Mouse (Mus musculus) neural tube, embryonic 12.5 days (tissue): ENCODE measurements around the gene Krt28. TPM values are rescaled to one million over a fixed set of nuclear protein-coding genes. Genes with fewer than 3 reads are reported as not detected.

Experiments used
- ATAC-seq: fragments of 200-750 bp; cut with Nextera tagmentation; 2 replicates; pipeline ENCODE4 v1.8.0; 2017; ENCODE audit warnings: low read depth, mild to moderate bottlenecking, moderate TSS enrichment, moderate library complexity; ENCODE audit not compliant: low FRiP score
- H3K27ac ChIP-seq: fragments of 300-500 bp; sonication (generic); 2 replicates; pipeline ENCODE4 v1.5.1; 2016
- H3K27me3 ChIP-seq: fragments of 300-500 bp; sonication (generic); replicated peaks from 2 replicates; pipeline ENCODE4 v1.6.1; 2016; ENCODE audit warnings: mild to moderate bottlenecking
- H3K36me3 ChIP-seq: fragments of 300-500 bp; sonication (generic); 2 replicates; pipeline ENCODE4 v1.6.1; 2016; ENCODE audit warnings: mild to moderate bottlenecking
- H3K4me1 ChIP-seq: fragments of 300-500 bp; sonication (generic); 2 replicates; pipeline ENCODE4 v1.6.1; 2016
- H3K4me2 ChIP-seq: fragments of 300-500 bp; sonication (generic); replicated peaks from 2 replicates; pipeline ENCODE4 v1.6.1; 2016; ENCODE audit warnings: mild to moderate bottlenecking
- H3K4me3 ChIP-seq: fragments of 300-500 bp; sonication (generic); 2 replicates; pipeline ENCODE4 v1.5.1; 2016
- H3K9ac ChIP-seq: fragments of 300-500 bp; sonication (generic); 2 replicates; pipeline ENCODE4 v1.6.1; 2016; ENCODE audit warnings: mild to moderate bottlenecking
- H3K9me3 ChIP-seq: fragments of 300-500 bp; sonication (generic); 2 replicates; pipeline ENCODE4 v1.6.1; 2016; ENCODE audit warnings: mild to moderate bottlenecking
- WGBS: fragments of 180-500 bp; shearing (Covaris S2); methylation state at CpG from one replicate; pipeline ENCODE4 v1.1.7; 2016; 5-methylcytosine and 5-hydroxymethylcytosine counted together
- polyA plus RNA-seq: library from polyadenylated mRNA; unstranded; fragments of >200 nt; fragmentation: Nextera tagmentation; extraction: Ambion mirVana; gene quantifications from 2 replicates; pipeline ENCODE4 v1.2.1, GENCODE M21; 2016

The Krt28 gene
- polyA plus RNA-seq, result 0.30 and 0.40 TPM in 2 replicates

DNA sequence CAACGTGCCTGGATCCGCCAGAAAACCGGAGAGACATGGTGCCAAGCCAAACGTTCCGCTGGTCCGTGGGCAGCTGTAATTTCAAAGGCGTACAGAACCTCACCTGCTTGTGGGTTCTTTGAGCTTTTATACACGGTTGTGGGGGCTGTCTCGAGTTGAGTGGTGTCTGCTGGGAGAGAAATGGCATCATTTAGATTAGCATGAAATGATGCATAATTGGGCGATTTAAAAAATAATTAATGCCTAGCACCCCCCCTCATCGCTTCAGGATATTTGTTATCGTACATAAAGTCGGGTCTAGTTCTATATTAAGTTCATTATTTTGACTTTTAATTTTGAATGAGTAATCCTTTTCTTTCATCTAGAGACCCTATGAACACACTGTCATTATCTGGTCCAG lies at the start of gene Krt28:
TSS of gene Krt28 (minus strand) at position 101 of the 400 bp plus-strand sequence.
- Histone ChIP-seq H3K4me3 (no peak within 1 kb of the TSS), H3K9me3 (no peaks in the 10 kb centered on the region), H3K4me1 (no peaks in the 10 kb centered on the region), H3K27ac (no peak within 1 kb of the TSS), H3K4me2 (no peak within 1 kb of the TSS), H3K27me3 (no peaks in the 10 kb centered on the region), H3K9ac (no peak within 1 kb of the TSS), H3K36me3 (no peaks in the 10 kb centered on the region)
- 88% methylated on average over 13 of the region's 13 CpGs for WGBS
- no peak for ATAC-seq

DNA sequence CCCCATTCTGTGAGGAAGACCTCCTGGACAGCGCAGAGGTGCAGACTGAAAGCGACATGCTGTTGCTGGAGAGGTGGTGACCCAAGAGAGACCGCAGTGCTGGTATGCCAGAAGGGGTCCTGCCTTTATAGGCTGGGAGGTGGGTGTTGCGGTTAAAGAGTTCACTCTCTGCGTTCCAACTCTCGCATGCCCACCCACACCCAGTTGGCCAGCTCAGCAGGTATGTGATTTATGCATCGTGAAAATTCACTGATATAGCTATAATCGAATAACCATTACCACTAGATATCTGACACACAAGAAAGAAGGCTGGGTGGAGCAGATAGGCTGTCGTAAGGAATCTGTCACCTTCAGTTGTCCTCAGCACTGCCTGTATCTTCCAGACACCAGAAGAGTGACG lies 47.5 kb upstream of the Krt28 start, which contains the start of gene Krt12:
TSS of gene Krt12 (minus strand) at position 101 of the 400 bp plus-strand sequence.
- Histone ChIP-seq H3K27me3 (no peaks in the 10 kb centered on the region), H3K4me3 (no peak within 1 kb of the TSS), H3K27ac (no peak within 1 kb of the TSS), H3K9me3 (no peaks in the 10 kb centered on the region), H3K9ac (no peak within 1 kb of the TSS), H3K4me1 (no peaks in the 10 kb centered on the region), H3K4me2 (no peak within 1 kb of the TSS), H3K36me3 (no peaks in the 10 kb centered on the region)
- no peak for ATAC-seq
- WGBS, result 87% methylated on average over 10 of the region's 10 CpGs

DNA sequence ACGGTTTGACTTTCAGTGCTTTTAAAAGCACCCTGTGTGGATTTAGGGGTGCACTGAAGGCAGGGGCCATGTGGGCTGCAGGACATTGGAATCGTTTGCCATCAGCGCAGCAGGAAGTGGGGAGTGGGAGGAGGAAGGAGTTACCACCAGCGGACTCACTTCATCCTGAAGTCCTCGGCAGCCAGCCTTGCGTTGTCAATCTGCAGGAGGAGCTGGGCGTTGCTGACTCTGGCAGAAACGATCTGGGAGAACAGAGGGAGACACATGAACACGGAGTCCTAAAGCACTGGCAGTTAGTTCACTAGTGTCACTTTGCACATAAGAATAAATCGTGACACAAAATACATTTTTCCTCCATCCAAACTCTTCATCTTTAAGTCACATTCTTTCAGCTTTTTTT lies 45.9 kb upstream of the Krt28 start:
- no peaks in the 10 kb centered on the region for H3K27me3 ChIP-seq
- H3K36me3 ChIP-seq, result no peaks in the 10 kb centered on the region
- H3K4me2 ChIP-seq, result no peak overlapping the region
- H3K27ac ChIP-seq, result no peak overlapping the region
- ATAC-seq, result no peak
- no peak overlapping the region for H3K4me3 ChIP-seq
- 62% methylated on average over 10 of the region's 10 CpGs for WGBS
- H3K4me1 ChIP-seq, result no peaks in the 10 kb centered on the region
- no peaks in the 10 kb centered on the region for H3K9me3 ChIP-seq
- H3K9ac ChIP-seq, result no peak overlapping the region

DNA sequence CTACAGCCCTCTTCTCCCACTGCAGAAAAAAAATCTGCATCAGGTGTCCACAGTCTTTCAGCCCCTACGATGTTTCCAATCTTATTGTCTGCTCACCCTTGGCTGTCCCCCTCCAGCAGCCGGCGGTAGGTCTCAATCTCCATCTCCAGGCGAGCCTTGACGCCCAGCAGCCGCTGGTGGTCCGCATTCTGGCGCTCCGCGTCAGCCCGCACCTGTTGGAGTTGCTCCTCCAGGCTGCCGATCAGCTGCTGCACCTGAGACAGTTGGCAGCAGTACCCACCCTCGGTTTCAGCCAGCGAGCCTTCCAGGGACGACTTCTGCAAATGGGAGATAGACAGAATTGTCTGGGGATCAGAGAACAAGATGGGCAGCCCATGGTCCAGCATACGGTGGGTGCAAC lies 43.1 kb upstream of the Krt28 start:
- Histone ChIP-seq H3K9ac (no peak overlapping the region), H3K36me3 (no peaks in the 10 kb centered on the region), H3K4me1 (no peaks in the 10 kb centered on the region), H3K27ac (no peak overlapping the region), H3K4me2 (no peak overlapping the region), H3K27me3 (no peaks in the 10 kb centered on the region), H3K9me3 (no peaks in the 10 kb centered on the region), H3K4me3 (no peak overlapping the region)
- 68% methylated on average over 16 of the region's 16 CpGs for WGBS
- no peak for ATAC-seq

DNA sequence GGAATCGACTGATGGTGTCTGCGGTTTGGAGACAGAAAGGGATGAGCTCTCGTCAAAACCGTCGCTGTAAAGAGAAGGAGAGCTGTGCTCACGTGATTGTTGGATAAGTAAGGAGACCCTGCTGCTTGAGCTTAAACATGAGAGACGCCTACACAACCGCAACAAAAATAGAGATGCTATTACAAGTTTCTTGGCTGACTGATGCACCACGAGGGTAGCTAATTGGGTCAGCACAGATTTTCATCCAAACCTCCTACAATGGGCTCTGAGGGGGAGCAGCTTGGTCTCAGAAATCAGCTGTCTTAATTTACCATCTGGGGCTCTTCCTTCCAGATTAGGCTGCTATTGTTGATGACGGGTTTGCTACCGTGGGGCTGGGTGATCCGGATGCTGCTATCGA lies 42.2 kb upstream of the Krt28 start:
- no peaks in the 10 kb centered on the region for H3K9me3 ChIP-seq
- no peaks in the 10 kb centered on the region for H3K4me1 ChIP-seq
- no peak overlapping the region for H3K27ac ChIP-seq
- no peak overlapping the region for H3K4me3 ChIP-seq
- WGBS, result 87% methylated on average over 13 of the region's 13 CpGs
- H3K4me2 ChIP-seq, result no peak overlapping the region
- H3K9ac ChIP-seq, result no peak overlapping the region
- no peak for ATAC-seq
- H3K36me3 ChIP-seq, result no peaks in the 10 kb centered on the region
- no peaks in the 10 kb centered on the region for H3K27me3 ChIP-seq

DNA sequence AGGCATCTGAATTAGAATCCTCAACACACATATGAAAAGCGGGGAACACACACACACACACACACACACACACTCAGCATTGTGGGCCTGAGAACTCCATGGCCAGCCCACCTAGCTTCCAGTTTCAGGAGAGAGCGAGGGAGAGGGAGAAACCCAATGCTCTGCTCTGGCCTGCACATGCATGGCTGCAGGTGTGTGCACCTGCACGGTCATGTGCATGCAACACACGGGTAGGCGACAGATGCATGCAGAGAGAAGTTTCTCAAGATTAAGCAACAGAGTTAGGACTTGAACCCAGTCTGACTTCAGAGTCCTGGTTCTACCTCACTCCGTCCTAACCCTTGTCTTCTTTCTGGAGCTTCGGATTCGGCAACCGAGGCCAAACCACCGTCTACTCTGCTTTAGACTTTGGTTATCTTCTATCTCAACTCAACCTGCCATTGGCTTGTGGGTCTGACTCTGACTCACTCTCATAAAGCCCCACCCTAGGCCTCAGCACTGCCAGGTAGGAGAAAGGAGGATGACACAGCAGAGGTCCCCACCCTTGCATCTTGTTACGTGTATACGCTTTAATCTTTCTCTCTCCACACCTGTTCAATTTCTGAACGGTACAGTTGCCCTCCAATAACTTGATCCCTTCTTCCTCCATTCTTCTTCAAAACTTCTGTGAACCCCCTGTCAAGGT lies 39.9 kb upstream of the Krt28 start:
- Histone ChIP-seq H3K36me3 (no peaks in the 10 kb centered on the region), H3K9ac (no peak overlapping the region), H3K4me2 (no peak overlapping the region), H3K4me3 (no peak overlapping the region), H3K4me1 (no peaks in the 10 kb centered on the region), H3K9me3 (no peaks in the 10 kb centered on the region), H3K27me3 (no peaks in the 10 kb centered on the region), H3K27ac (no peak overlapping the region)
- 92% methylated on average over 13 of the region's 13 CpGs for WGBS
- no peak for ATAC-seq

DNA sequence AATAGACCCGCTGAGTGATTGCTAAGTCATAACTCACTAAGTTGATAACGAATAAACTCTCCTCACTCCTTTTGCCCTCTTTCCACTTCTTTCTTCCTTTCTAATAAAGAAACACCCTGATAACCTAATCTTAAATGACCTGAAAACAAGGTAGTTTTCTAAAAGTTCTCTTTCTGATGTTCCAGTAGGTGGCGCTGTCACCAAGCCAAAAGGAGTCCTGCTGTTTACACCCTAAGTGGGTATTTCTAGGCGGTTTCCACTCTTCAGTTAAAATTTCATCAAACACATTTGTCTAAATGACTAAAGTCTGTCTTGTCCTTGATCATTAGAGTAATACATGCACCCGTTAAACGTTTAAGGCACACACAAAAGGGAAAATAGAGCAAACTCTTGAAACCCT lies 38.5 kb upstream of the Krt28 start:
- Histone ChIP-seq H3K9ac (no peak overlapping the region), H3K27ac (no peak overlapping the region), H3K27me3 (no peaks in the 10 kb centered on the region), H3K4me1 (no peaks in the 10 kb centered on the region), H3K36me3 (no peaks in the 10 kb centered on the region), H3K4me3 (no peak overlapping the region), H3K9me3 (no peaks in the 10 kb centered on the region), H3K4me2 (no peak overlapping the region)
- WGBS, result 25% methylated on average over 6 of the region's 6 CpGs
- no peak for ATAC-seq

DNA sequence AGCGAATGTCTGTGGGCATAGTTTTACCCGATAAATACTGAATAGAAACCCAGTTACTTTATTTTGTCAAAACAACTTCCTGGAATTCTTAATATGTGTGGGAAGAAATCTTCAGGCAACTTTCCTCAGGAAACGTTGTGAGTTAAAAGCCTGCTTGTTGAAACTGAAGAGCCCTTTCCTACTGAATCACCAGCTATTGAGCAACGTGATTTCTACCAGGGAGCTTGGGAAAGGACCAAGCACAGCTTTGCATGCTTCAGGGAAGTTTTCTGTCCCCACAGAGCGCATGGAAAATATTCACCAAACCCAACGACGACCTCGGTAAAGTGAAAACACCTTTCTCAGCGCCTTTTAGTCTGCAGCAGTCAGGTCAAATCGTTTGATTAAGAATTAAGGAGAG lies 31.5 kb upstream of the Krt28 start:
- no peak overlapping the region for H3K9ac ChIP-seq
- ATAC-seq, result no peak
- H3K9me3 ChIP-seq, result no peaks in the 10 kb centered on the region
- H3K27ac ChIP-seq, result no peak overlapping the region
- no peak overlapping the region for H3K4me2 ChIP-seq
- no peak overlapping the region for H3K4me3 ChIP-seq
- H3K36me3 ChIP-seq, result no peaks in the 10 kb centered on the region
- H3K4me1 ChIP-seq, result no peaks in the 10 kb centered on the region
- no peaks in the 10 kb centered on the region for H3K27me3 ChIP-seq
- 80% methylated on average over 10 of the region's 10 CpGs for WGBS

DNA sequence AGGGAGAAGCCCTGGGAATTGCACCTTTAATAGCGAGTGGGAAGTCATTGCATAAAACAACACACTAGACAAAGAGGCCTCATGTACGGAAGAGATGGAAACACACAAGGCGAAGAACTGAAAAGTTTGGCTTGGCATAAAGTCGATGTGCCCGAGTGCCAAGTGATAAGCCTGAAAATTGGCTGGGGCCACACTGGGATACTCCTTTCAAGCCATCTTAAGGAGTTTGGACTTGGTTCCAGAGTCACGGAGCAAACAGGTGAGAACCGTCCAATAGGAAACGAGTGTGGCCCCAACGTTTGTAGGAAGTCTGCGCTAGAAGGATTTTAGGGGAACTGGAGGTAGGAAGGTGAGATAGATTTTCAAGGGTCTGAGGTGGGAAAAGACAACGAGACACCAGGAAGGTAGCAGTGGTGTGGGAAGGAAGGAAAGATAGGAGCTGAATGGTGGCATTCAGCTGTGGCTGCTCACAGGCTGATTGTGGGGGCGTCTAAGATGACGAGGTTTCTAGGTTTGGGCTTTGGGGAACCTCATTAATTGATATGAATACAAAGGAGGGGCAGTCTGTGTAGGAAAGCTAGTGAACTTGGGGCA lies 25.4 kb upstream of the Krt28 start:
- WGBS, result 87% methylated on average over 13 of the region's 13 CpGs
- Histone ChIP-seq H3K4me2 (no peak overlapping the region), H3K27me3 (no peaks in the 10 kb centered on the region), H3K36me3 (no peaks in the 10 kb centered on the region), H3K9me3 (no peaks in the 10 kb centered on the region), H3K9ac (no peak overlapping the region), H3K27ac (no peak overlapping the region), H3K4me1 (no peaks in the 10 kb centered on the region), H3K4me3 (no peak overlapping the region)
- ATAC-seq, result no peak

DNA sequence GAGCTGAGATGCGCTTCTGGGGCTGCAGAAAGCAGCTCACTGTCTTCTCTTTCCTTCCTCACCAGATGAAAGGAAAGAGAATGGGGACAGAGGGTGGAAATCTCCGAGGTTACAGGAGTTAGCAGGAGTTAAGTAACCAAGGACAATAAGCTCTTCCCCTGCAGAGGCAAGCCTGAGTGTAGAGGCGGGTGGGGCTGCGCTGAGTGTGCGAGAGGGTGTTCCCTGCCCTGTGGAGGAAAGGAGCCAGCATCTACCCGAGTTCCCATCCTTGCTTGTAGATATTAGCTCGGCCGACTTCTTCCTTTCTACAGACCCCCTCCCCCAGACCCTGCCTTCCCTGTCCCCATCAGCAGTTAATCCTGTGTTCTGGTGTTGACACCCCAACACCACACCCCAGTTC lies 24.1 kb upstream of the Krt28 start:
- no peaks in the 10 kb centered on the region for H3K4me1 ChIP-seq
- ATAC-seq, result no peak
- 82% methylated on average over 8 of the region's 8 CpGs for WGBS
- H3K4me2 ChIP-seq, result no peak overlapping the region
- no peak overlapping the region for H3K27ac ChIP-seq
- H3K27me3 ChIP-seq, result no peaks in the 10 kb centered on the region
- no peaks in the 10 kb centered on the region for H3K9me3 ChIP-seq
- no peaks in the 10 kb centered on the region for H3K36me3 ChIP-seq
- no peak overlapping the region for H3K4me3 ChIP-seq
- H3K9ac ChIP-seq, result no peak overlapping the region

DNA sequence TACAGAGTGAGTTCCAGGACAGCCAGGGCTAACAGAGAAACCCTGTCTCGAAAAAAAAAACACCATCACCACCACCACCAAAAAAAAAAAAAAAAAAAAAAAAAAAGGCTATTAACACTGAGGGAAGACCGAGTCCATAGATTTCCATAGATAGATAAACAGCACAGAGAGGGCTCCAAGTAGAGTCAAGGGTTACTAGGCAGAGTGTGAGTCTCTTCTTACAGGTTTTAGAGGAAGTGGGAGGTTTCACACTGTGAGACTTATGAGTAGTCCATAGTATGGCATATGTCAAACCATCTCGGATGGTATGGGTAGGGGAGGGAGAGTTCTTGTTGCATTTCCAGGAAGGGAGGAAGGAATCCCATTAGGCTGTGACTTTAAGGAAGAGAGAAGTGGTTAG lies 23.4 kb upstream of the Krt28 start:
- no peaks in the 10 kb centered on the region for H3K36me3 ChIP-seq
- H3K4me1 ChIP-seq, result no peaks in the 10 kb centered on the region
- H3K27me3 ChIP-seq, result no peaks in the 10 kb centered on the region
- no peak for ATAC-seq
- no peak overlapping the region for H3K27ac ChIP-seq
- no peak overlapping the region for H3K9ac ChIP-seq
- H3K9me3 ChIP-seq, result no peaks in the 10 kb centered on the region
- no peak overlapping the region for H3K4me3 ChIP-seq
- no peak overlapping the region for H3K4me2 ChIP-seq
- 80% methylated on average over 3 of the region's 3 CpGs for WGBS

DNA sequence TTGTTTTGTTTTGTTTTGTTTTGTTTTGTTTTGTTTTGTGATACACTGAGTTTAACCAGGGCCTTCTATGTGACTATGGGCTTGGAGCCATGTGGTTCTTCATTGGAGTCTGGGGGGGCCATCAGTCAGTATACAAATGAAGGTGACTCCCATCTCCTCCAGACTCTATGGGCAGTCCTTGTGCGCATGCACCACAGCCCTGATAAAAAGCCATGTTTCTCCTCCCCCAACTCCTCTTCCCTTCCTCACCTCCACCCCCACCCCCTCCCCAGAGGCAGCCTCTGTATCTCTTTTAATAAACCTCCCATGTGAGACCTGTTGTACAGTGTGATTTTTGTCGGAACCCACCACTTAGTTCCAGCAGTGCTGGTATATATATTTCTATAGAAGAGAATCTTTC lies 22.0 kb upstream of the Krt28 start:
- H3K4me1 ChIP-seq, result no peaks in the 10 kb centered on the region
- H3K9me3 ChIP-seq, result no peaks in the 10 kb centered on the region
- H3K4me3 ChIP-seq, result no peak overlapping the region
- no peak for ATAC-seq
- 87% methylated on average over 2 of the region's 2 CpGs for WGBS
- no peak overlapping the region for H3K4me2 ChIP-seq
- no peaks in the 10 kb centered on the region for H3K27me3 ChIP-seq
- H3K36me3 ChIP-seq, result no peaks in the 10 kb centered on the region
- no peak overlapping the region for H3K9ac ChIP-seq
- no peak overlapping the region for H3K27ac ChIP-seq

DNA sequence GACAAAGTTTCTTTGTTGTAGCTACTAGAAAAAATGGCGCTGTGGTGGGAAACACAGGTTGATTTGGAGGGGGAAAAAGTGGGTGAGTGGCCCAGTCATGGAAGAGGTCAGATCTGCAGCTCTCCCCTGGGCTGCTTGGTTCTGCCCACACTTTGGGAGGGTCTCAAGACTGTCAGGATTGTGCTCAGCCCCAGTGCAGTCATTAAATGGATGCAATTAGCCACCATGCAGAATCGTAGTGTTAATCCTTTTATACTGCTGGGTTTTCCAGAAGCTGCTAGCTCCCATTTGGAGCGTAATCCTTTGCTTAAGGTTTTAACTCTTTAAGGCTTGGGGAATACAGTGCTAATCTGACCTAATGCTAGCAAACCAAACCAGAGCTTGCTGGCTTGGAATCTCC lies 21.3 kb upstream of the Krt28 start:
- 42% methylated on average over 3 of the region's 3 CpGs for WGBS
- no peak for ATAC-seq
- no peak overlapping the region for H3K4me2 ChIP-seq
- H3K9me3 ChIP-seq, result no peaks in the 10 kb centered on the region
- H3K4me1 ChIP-seq, result no peaks in the 10 kb centered on the region
- no peak overlapping the region for H3K4me3 ChIP-seq
- no peaks in the 10 kb centered on the region for H3K36me3 ChIP-seq
- no peak overlapping the region for H3K9ac ChIP-seq
- H3K27me3 ChIP-seq, result no peaks in the 10 kb centered on the region
- H3K27ac ChIP-seq, result no peak overlapping the region
